Mouse (Mus musculus) cerebellum, adult 2 months (tissue): ENCODE measurements at regions not wholly inside any gene's neighbourhood (a gene's known extent, or its start where the extent isn't known, plus 50 kb on each side); places are given as distances from the start of the nearest gene placed in this dataset.
A peak's percentile ranks its signal among the peaks of the same experiment; 100 is the strongest.

Source experiments
- DNase-seq, 2 experiments: peaks; one replicate each; pipeline ENCODE4 v3.0.0; 2021
- H3K27ac ChIP-seq: fragments of 200-500 bp; 2 replicates; pipeline ENCODE4 v1.5.1; 2012; ENCODE audit warnings: low read length, control low read depth, inconsistent platforms; ENCODE audit not compliant: insufficient read depth
- H3K27me3 ChIP-seq: fragments of 200-500 bp; 2 replicates; pipeline ENCODE4 v1.6.1; 2012; ENCODE audit warnings: inconsistent platforms, mild to moderate bottlenecking, low read length, moderate library complexity; ENCODE audit not compliant: control insufficient read depth, insufficient read depth
- H3K4me1 ChIP-seq: fragments of 200-500 bp; 2 replicates; pipeline ENCODE4 v1.6.1; 2011; ENCODE audit warnings: low read length; ENCODE audit not compliant: control insufficient read depth, insufficient read depth
- H3K4me3 ChIP-seq: fragments of 200-500 bp; replicated peaks from 2 replicates; pipeline ENCODE3; 2011; ENCODE audit warnings: mild to moderate bottlenecking, low read depth, low read length, control low read depth; ENCODE audit not compliant: insufficient read depth
- CTCF ChIP-seq: fragments of 200-500 bp; IDR thresholded peaks from 2 replicates; pipeline ENCODE4 v1.5.1; 2011; ENCODE audit warnings: low read depth, mild to moderate bottlenecking, control low read depth, low read length, moderate library complexity, borderline replicate concordance; ENCODE audit not compliant: insufficient read depth
- POLR2A ChIP-seq: fragments of 200-500 bp; IDR thresholded peaks from 2 replicates; pipeline ENCODE4 v1.6.1; 2011; ENCODE audit warnings: low read length, control low read depth, borderline replicate concordance; ENCODE audit not compliant: insufficient read depth
- WGBS: fragments of 180-500 bp; shearing (Covaris S2); methylation state at CpG from one replicate; pipeline ENCODE4 v1.1.7; 2018; 5-methylcytosine and 5-hydroxymethylcytosine counted together

DNA sequence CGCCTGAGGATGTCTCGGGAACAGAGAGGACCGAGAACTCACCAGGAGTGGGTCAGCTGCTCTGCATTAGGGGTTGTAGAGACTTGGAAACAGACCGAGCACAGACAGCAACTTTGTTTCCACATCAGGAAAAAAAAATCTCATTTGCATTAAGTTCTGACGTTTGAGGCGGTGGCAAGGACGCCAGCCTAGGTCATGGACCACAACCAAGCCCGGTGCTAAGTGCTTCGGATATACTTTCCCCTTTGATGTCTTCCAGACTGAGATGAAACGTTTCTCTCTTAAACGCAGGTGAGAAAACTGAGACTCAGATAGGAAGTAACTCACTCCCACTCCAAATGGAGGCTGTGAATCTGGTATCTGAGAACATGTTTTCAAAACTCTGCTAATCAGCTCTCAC lies 169.9 kb downstream of the Fam43a start:
- WGBS: 48% methylated on average over 11 of the region's 11 CpGs
- H3K27me3 ChIP-seq: no peaks in the 10 kb centered on the region
- H3K27ac ChIP-seq: no peak overlapping the region
- no peak for DNase-seq
- TF ChIP-seq POLR2A (no peak), CTCF (no peak)
- no peaks in the 10 kb centered on the region for H3K4me1 ChIP-seq
- H3K4me3 ChIP-seq: no peak overlapping the region

DNA sequence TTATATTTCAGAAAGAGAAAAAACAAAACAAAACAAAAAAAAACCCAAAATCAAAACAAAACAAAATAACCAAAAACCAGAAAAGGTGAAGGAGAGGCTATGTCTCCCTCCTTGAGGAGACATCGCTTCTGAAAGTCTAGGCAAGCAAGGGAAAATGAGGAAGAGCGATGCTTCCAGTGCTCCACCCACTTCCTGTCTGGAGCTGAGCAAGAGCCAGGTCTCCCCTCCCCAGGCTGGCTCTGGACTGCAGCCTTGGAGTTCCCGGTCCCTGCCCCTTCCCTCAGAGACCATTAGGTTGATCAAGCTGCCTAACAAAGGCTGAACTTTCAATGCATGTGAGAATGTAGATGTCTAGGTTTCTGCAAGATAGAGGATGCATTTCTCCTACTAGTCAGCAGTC lies 173.3 kb downstream of the Fam43a start:
- Histone ChIP-seq H3K4me1 (peaks cover 13% of the 10 kb centered on the region), H3K4me3 (no peak overlapping the region), H3K27ac (no peak overlapping the region), H3K27me3 (no peaks in the 10 kb centered on the region)
- 80% methylated on average over 3 of the region's 3 CpGs for WGBS
- no peak for DNase-seq
- TF ChIP-seq POLR2A (no peak), CTCF (no peak)

DNA sequence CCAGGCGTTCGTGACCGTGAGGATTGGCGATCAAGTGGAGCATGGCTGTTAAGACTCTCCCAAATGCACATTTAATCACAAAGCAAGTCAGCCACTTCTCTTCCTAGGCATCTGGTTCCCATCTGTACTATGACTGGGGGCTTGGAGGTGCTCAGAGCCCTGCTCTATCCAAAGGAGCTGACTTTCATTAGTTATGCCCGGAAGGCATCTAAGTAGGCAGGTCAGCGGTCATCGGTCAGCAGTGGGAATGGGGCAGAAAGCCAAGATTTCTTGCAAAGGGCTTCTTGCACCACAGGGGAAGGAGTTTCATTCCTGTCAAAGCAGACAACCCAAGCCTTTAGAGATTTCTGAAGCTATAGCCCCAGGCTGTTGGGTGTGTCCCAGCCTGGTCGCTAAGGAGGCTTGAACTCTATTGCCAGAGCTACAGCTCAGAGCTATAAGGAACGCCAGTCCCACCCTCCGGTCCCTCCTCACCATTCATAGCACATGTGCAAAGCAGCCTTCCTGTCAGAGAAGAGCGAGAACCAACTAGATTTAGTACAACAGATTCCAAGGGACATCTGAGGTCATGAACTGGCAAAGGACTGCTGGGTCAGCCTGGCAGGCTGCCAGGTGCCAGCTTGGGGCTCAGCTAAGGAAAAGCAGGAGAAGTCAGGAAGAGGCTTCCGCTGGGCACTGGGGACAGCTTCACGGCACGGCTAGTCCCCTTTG lies 175.6 kb downstream of the Fam43a start:
- no peak overlapping the region for H3K4me3 ChIP-seq
- H3K27ac ChIP-seq: no peak overlapping the region
- DNase-seq: peak; percentile 56 to 57
- TF ChIP-seq POLR2A: no peak
- TF ChIP-seq CTCF: no peak
- WGBS: 55% methylated on average over 14 of the region's 14 CpGs
- peaks cover 13% of the 10 kb centered on the region for H3K4me1 ChIP-seq
- no peaks in the 10 kb centered on the region for H3K27me3 ChIP-seq

DNA sequence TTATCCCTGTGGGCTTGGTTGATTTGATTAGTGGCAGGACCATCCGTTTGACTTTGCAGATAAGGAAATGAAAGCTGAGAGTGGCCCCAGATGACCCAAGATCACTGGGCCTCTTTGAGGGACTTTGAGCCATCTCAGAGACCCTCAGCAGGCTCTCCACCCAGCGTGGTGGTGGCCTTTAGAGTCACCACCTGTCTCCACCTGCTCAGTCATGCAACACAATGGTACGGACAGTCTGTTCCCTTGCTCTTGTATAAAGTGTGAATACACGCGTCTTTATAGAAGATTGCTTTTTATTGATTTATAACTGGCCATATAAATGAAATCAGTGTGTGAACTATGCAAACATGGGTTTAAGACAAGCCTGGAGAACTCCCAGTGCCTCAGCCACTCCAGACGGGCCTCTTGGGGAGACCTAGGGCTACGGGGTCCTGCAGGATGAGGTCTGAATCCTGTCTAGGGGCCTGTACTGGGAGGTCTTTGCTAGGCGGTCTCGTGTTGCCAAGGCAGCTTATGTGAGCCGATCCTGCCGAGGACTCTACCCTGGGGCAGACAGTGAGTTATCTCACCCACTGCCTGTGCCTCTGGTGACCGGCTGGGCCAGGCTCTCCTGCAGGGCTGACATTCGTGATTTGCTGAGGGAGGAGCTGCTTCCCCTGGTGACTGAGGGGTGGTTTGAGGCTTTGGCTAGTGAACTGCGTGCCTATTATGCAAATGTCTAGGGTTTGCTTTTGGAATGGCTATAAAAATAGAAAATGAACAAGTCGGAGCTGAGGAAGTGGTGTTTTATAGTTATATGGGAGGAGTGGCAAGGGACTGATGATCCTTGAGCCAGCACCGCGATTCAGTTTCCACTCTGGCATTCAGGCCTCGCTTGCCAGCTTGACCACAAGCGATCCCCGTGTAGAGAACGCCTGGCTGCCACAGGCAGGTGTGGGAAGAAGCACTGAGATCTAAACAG lies 176.5 kb downstream of the Fam43a start:
- Histone ChIP-seq H3K4me3 (no peak overlapping the region), H3K27ac (no peak overlapping the region), H3K27me3 (no peaks in the 10 kb centered on the region), H3K4me1 (peaks cover 13% of the 10 kb centered on the region)
- TF ChIP-seq CTCF (no peak), POLR2A (no peak)
- no peak for DNase-seq
- 59% methylated on average over 21 of the region's 21 CpGs for WGBS

DNA sequence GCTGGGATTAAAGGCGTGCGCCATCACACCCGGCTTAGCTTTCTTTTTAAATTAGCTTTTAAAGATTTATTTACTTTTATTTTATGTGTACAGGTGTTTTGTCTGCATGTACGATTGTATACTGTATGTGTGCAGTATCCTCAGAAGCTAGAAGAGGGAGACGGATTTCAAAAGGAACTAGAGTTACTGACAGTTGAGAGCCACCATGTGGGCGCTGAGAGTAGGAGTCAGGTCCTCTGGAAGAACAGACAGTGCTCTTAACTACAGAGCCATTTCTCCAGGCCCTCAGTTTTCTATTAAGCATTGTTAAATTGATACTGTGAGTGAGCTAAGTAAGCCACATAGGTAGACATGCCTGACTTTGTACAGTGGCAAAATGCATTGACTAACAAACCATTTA lies 177.9 kb downstream of the Fam43a start:
- Histone ChIP-seq H3K27ac (no peak overlapping the region), H3K4me3 (no peak overlapping the region), H3K4me1 (peaks cover 13% of the 10 kb centered on the region), H3K27me3 (no peaks in the 10 kb centered on the region)
- WGBS: 95% methylated on average over 6 of the region's 6 CpGs
- TF ChIP-seq POLR2A (no peak), CTCF (no peak)
- DNase-seq: no peak

DNA sequence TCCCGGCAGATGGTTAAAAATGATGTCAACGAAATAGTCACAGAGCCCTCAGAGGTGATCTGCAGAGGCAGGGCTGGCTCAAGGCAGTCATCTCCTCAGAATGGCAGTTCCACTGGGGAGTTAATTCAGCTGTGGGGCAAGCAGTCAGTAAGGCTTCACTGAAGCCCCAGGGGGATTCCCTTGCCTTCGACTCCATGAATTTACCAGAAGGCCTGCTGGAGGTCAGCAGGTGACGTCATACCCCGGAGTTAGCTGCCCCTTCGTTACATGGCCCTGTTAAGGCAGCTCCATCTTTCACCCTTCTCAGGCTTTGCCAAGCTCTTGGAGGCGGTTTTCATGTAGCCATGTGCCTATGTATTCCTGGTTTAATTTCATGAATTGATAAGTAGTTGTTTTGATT lies 178.6 kb downstream of the Fam43a start:
- WGBS: 75% methylated on average over 7 of the region's 7 CpGs
- Histone ChIP-seq H3K27me3 (no peaks in the 10 kb centered on the region), H3K4me3 (no peak overlapping the region), H3K27ac (no peak overlapping the region), H3K4me1 (peaks cover 13% of the 10 kb centered on the region)
- TF ChIP-seq POLR2A (no peak), CTCF (no peak)
- DNase-seq: no peak

DNA sequence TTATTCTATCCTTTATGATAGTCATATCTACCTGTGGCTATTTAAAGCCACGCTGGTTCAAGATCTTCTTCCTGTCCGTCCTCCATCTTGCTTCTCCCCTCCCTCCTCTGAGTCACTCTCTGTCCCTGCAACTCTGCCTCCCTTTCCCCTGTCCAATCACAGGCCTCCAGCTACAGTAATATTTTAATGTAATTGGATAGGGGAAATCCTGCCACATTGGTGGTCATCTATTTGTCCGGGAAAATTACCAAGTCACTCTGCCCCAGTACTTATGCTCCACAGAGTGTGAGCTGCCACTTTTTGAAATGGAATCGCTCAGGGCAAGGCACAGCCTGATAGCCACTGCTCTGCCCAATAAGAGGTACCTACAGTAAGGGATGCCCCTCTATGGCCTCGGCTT lies 179.4 kb downstream of the Fam43a start:
- Histone ChIP-seq H3K4me1 (peaks cover 13% of the 10 kb centered on the region), H3K27ac (no peak overlapping the region), H3K27me3 (no peaks in the 10 kb centered on the region), H3K4me3 (no peak overlapping the region)
- 78% methylated on average over 5 of the region's 5 CpGs for WGBS
- TF ChIP-seq CTCF (no peak), POLR2A (no peak)
- DNase-seq: no peak
